Mouse (Mus musculus) spleen, adult 18-20 months (tissue): ENCODE data around the gene Grn.
"Not testable (repeated sequence)": the region's sequence is repeated elsewhere in the genome, so short reads cannot be mapped to it uniquely, and the experiment has no call there.

Source experiments
- DNase-seq, 2 experiments: peaks; one replicate each; pipeline ENCODE4 v3.0.0; 2022; ENCODE audit warnings: mixed read lengths in 2 of 2

Grn gene

GRCm38 (mm10) chr11:102430121-102431017 is at the start of gene Grn:
Gene Grn (plus strand): TSS chr11:102430315.
- DNase-seq: peak; percentile 63 to 71

GRCm38 (mm10) chr11:102381341-102382100 is 48.6 kb upstream of the Grn start:
- DNase-seq: no peak

GRCm38 (mm10) chr11:102382794-102383193 is 47.3 kb upstream of the Grn start:
- no peak for DNase-seq

- DNase-seq: no peak
These were observed 46.6 kb upstream of the Grn start for GRCm38 (mm10) chr11:102383365-102384136.

GRCm38 (mm10) chr11:102384418-102384817 is 45.7 kb upstream of the Grn start:
- DNase-seq: no peak

- DNase-seq: no peak
These were observed 45.0 kb upstream of the Grn start for GRCm38 (mm10) chr11:102385075-102385474.

GRCm38 (mm10) chr11:102386121-102386520 is 44.0 kb upstream of the Grn start:
- no peak for DNase-seq

- DNase-seq: not testable (repeated sequence)
These were observed 40.7 kb upstream of the Grn start for GRCm38 (mm10) chr11:102389436-102389835.

GRCm38 (mm10) chr11:102392441-102393237 is 37.5 kb upstream of the Grn start:
- no peak for DNase-seq

- peak; percentile 40 to 57 for DNase-seq
These were observed 36.9 kb upstream of the Grn start, which contains the start of gene Rundc3a for GRCm38 (mm10) chr11:102393238-102393634. Gene Rundc3a (plus strand): TSS chr11:102393403.

- DNase-seq: no peak
These were observed 36.2 kb upstream of the Grn start for GRCm38 (mm10) chr11:102393719-102394420.

GRCm38 (mm10) chr11:102394421-102395124 is 35.5 kb upstream of the Grn start:
- no peak for DNase-seq

- no peak for DNase-seq
These were observed 34.9 kb upstream of the Grn start for GRCm38 (mm10) chr11:102395250-102395649.

- no peak for DNase-seq
These were observed 33.9 kb upstream of the Grn start for GRCm38 (mm10) chr11:102396263-102396662.

GRCm38 (mm10) chr11:102396671-102397141 is 33.4 kb upstream of the Grn start:
- DNase-seq: no peak

GRCm38 (mm10) chr11:102398007-102398825 is 31.9 kb upstream of the Grn start:
- DNase-seq: no peak

- DNase-seq: no peak
These were observed 31.0 kb upstream of the Grn start for GRCm38 (mm10) chr11:102399107-102399506.

- no peak for DNase-seq
These were observed 30.5 kb upstream of the Grn start for GRCm38 (mm10) chr11:102399610-102400072.

- no peak for DNase-seq
These were observed 29.5 kb upstream of the Grn start for GRCm38 (mm10) chr11:102400513-102401084.
